Mouse (Mus musculus) stomach, postnatal 0 days (tissue): ENCODE results near the gene Pdxdc1.

Experiments used
- CTCF ChIP-seq: IDR thresholded peaks from 2 replicates; pipeline ENCODE4 v1.5.1; 2016; ENCODE audit warnings: antibody characterized with exemption, low read depth, mild to moderate bottlenecking, moderate library complexity
- EP300 ChIP-seq: optimal IDR thresholded peaks from 2 replicates; pipeline ENCODE3; 2016; ENCODE audit warnings: antibody characterized with exemption

DNA sequence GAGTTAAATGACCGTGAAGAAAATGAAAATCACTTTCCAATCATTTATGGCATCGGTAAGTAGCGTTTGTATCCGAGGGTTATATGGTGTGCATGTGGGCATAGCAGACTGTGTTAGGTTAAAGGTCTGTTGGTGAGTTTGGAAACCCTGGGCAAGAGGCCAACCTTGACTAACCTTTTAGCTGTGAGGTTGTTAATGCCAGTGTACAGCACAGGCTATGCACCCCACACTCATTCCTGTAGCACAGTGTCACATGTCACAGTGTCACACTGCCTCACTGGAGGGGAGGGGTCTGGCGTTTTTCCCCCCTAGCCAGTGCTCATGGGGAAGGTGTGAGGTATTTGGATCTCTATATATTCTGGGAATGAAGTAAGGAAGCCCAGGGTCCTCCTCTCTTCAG is 71.3 kb downstream of the Pdxdc1 start:
- no peak for TF ChIP-seq EP300
- no peak for TF ChIP-seq CTCF
